Mouse (Mus musculus): ENCODE measurements around the gene Ddx18. TPM values are rescaled to one million over a fixed set of nuclear protein-coding genes. Genes with fewer than 3 reads are reported as not detected.

Ddx18 gene
- polyA plus RNA-seq, 1 experiment from 2014 or later: 49.1 TPM

DNA sequence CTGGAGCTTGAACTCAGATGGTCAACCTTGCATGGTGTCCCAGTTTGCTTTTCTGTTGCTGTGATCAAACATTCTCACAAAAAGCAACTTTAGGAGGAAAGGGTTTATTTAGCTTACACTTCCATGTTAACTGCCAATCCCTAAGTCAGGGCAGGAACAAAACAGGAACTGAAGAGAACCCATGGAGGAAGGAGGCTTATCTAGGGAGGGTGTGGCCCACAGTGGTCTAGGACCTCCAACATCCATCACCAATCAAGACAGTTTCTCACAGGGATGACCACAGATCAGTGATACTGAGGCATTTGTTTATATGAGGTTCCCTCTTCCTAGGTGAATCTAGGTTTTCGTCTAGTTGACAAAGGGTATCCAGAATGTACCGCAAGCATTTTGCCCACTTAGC is 55.8 kb downstream of the Ddx18 start:
- no peaks in the 10 kb centered on the region for H3K4me1 ChIP-seq (replicated peaks)
- 91% methylated on average over 2 of the region's 2 CpGs for WGBS
- no peaks in the 10 kb centered on the region for H3K9me3 ChIP-seq
- no peak overlapping the region for H3K27ac ChIP-seq
- no peak overlapping the region for H3K4me3 ChIP-seq (replicated peaks)
- no peak overlapping the region for H3K9ac ChIP-seq (replicated peaks)
- H3K4me2 ChIP-seq (replicated peaks): no peak overlapping the region
- ATAC-seq: no peak
- H3K36me3 ChIP-seq: no peaks in the 10 kb centered on the region
- no peaks in the 10 kb centered on the region for H3K27me3 ChIP-seq

DNA sequence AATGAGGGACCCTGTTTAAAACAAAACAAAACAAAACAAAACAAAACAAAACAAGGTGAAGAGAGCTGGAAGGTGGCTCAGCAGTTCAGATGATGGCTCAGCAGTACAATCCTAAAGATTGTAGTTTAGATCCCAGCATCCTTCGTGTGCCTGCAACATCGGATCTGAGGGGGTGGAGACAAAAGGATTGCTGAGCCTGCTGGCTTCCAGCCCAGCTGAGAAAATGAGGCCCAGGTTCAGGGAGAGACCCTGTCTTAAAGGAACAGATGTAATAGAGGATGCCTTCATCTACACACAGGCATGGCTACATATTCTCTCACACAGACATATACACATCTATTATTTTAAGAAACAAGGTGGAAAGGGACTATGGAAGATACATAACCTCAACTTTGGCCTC is 56.6 kb downstream of the Ddx18 start:
- Histone ChIP-seq H3K36me3 (peaks cover 5% of the 10 kb centered on the region; the same call in 1 of the 2 replicates), H3K9ac (replicated peaks) (no peak overlapping the region), H3K27ac (no peak overlapping the region), H3K4me1 (replicated peaks) (no peaks in the 10 kb centered on the region), H3K9me3 (no peaks in the 10 kb centered on the region), H3K27me3 (no peaks in the 10 kb centered on the region), H3K4me3 (replicated peaks) (no peak overlapping the region), H3K4me2 (replicated peaks) (no peak overlapping the region)
- WGBS: 44% methylated on average over 2 of the region's 2 CpGs
- no peak for ATAC-seq

DNA sequence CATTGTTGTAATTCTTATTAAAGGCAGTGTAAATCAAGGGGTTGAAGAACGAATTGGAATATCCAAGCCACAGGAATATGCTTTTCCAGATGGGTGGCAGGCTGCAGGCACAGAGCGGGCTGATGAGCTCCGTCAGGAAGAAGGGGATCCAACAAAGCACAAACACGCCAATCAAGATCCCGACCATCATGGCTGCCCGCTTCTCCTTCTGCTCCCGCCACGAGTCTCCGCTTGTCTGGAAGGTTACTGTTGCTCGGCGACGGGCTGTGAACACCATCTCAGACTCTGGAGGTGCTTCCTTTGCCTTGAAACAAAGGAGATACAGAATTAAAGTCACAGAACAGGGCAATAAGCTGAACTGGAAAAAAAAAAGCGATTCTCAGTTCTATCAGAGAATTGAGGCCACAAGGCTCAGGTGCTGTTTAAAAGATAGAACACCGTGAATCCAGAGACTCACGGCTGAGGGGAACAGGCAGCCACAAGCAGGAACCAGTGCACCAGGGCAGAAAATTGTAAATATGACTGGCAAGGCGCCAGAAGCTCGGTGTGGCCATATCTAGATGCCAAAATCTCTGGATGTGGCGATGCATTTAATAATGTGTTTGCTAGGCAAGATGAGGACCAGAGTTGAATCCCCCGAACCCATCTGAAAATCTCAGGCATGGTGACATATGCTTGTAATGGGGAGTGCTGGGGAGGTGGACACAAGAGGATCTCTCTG is 57.2 kb downstream of the Ddx18 start:
- 92% methylated on average over 19 of the region's 19 CpGs for WGBS
- no peaks in the 10 kb centered on the region for H3K4me1 ChIP-seq (replicated peaks)
- H3K36me3 ChIP-seq: peaks cover 6% of the 10 kb centered on the region; the same call in 1 of the 2 replicates
- H3K4me2 ChIP-seq (replicated peaks): no peak overlapping the region
- H3K9ac ChIP-seq (replicated peaks): no peak overlapping the region
- H3K27me3 ChIP-seq: no peaks in the 10 kb centered on the region
- H3K4me3 ChIP-seq (replicated peaks): no peak overlapping the region
- no peaks in the 10 kb centered on the region for H3K9me3 ChIP-seq
- no peak for ATAC-seq
- H3K27ac ChIP-seq: no peak overlapping the region

DNA sequence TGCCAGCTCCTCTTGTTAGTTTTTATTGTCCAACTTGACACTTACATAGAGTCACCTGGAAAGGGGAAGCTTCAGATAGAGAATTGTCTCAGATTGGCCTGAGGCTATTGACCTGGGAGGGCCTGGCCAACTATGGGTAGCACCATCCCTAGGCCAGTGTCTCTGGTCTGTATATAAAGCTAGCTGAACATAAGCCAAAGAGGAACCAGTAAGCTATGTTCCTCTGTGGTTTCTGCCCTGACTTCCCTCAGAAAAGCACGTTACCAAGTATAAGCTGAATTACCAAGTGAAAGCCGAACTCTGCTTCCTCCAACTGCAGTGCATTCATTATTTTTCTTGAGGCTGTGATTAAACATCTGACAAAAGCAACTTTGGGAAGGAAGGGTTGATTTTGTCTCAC is 59.1 kb downstream of the Ddx18 start:
- Histone ChIP-seq H3K9ac (replicated peaks) (no peak overlapping the region), H3K27me3 (no peaks in the 10 kb centered on the region), H3K36me3 (peaks cover 21% of the 10 kb centered on the region), H3K27ac (no peak overlapping the region), H3K9me3 (no peaks in the 10 kb centered on the region), H3K4me3 (replicated peaks) (no peak overlapping the region), H3K4me2 (replicated peaks) (no peak overlapping the region), H3K4me1 (replicated peaks) (no peaks in the 10 kb centered on the region)
- no peak for ATAC-seq
- 94% methylated on average over 2 of the region's 2 CpGs for WGBS

Other genes starting within 250 kb of the Ddx18 start
- 47.7 and 50.2 TPM in 2 replicates for gene Insig2, start 235.4 kb downstream of the Ddx18 start, polyA plus RNA-seq (2015; fragmentation: Nextera tagmentation; extraction: Ambion mirVana)
- gene Ccdc93, start 136.9 kb downstream of the Ddx18 start, polyA plus RNA-seq (2015; fragmentation: Nextera tagmentation; extraction: Ambion mirVana): 11.4 and 12.2 TPM in 2 replicates
- 0.30 and 0.42 TPM in 2 replicates for gene Htr5b, start 39.5 kb downstream of the Ddx18 start, polyA plus RNA-seq (2015; fragmentation: Nextera tagmentation; extraction: Ambion mirVana)

Data from midbrain, embryonic 13.5 days (tissue).